Mouse (Mus musculus): ENCODE measurements around the gene Cryl1. TPM values are rescaled to one million over a fixed set of nuclear protein-coding genes. Genes with fewer than 3 reads are reported as not detected.

The Cryl1 gene
- total RNA-seq, 2 experiments from 2014 or later = 18.2 to 22.8 TPM

- no peak for ATAC-seq (replicated peaks; ENCODE audit: poor library complexity)
Observed at GRCm38 (mm10) chr14:57329600-57329999, 68.7 kb downstream of the Cryl1 start.

DNA sequence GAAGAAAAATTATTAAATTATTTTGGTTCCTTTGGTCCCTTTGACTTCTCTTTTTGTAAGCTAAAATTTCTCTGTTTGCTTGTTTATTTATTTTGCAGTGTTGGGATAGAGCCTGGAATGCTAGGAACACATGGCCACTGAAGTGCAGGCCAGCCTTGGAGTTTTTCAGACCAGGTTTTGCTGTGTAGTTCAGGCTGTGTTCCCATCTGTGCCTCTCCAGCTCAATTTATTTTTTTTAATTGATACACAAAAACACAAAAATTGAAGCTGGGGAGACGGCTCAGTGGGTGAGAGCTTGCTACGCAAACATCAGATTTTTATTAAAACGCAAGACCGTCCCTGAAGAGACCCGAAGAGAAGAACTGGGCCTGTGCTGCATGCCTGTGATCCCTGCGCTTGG is 71.6 kb downstream of the Cryl1 start:
- ATAC-seq (replicated peaks; ENCODE audit: poor library complexity) = no peak

- ATAC-seq (replicated peaks; ENCODE audit: poor library complexity) = no peak
Observed at GRCm38 (mm10) chr14:57318812-57319211, 79.5 kb downstream of the Cryl1 start.

- no peak for ATAC-seq (replicated peaks; ENCODE audit: poor library complexity)
Observed at GRCm38 (mm10) chr14:57316662-57317600, 81.4 kb downstream of the Cryl1 start.

DNA sequence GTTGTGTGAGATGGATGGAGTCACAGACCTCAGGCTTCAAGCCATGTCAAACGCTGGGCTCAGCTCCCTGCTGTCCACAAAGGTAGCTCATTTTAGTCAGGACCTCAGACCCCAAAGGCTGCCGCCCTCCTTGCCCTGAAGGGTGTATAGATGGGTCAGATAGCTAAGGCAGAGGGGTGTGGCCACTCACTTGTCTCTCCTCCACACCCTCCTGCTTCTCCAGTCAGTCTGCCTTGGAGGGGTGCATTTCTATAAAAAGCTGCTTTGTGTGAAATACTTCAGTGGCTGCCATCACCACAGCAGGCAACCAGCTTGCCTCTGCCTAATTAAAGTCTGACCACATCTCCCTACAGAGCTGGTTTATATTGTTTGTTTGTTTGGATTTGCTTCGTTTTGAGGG is 82.4 kb downstream of the Cryl1 start:
- no peak for ATAC-seq (replicated peaks; ENCODE audit: poor library complexity)

DNA sequence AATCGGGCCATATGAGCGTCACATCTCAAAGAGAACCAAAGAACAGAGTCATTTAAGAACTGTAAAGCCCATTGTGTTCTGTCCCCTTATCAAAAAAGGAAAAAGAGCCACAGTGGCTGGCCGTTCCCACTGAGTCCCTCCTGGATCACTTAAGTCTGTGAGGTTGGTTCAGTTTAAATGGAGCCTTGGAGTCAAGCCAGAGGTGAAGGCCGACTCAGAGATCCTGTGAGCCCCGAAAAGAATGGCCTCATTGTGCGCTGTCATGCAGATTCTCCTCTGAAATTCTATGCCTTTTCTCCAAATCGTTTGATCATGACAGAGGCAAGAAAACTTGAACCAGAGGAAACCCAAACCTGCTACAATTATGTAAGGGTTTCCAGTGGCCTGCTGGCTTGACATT is 82.8 kb downstream of the Cryl1 start:
- ATAC-seq (replicated peaks; ENCODE audit: poor library complexity) = no peak

- ATAC-seq (replicated peaks; ENCODE audit: poor library complexity) = no peak
Observed at GRCm38 (mm10) chr14:57301600-57302230, 96.6 kb downstream of the Cryl1 start.

- ATAC-seq (replicated peaks; ENCODE audit: poor library complexity) = no peak
Observed at GRCm38 (mm10) chr14:57300530-57300929, 97.8 kb downstream of the Cryl1 start.

DNA sequence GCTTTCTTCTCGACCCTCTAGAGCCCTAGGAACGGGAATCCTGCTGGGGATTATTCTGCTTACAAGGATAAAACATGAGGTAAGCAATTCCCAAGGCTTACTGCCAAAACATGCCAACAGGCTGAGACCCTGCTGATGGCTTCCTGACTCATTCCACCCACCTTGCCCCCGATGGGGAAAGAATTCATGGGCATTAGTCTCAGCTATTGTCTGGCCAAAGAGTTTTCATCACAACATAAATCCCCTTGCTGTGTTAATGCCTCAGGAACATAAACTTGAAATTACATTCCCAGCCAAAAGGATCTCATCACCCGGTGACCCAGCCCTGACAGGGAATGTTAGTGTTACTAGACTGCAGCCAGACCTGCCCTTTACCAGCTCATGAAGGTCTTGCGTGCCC is 100.7 kb downstream of the Cryl1 start:
- no peak for ATAC-seq (replicated peaks; ENCODE audit: poor library complexity)

DNA sequence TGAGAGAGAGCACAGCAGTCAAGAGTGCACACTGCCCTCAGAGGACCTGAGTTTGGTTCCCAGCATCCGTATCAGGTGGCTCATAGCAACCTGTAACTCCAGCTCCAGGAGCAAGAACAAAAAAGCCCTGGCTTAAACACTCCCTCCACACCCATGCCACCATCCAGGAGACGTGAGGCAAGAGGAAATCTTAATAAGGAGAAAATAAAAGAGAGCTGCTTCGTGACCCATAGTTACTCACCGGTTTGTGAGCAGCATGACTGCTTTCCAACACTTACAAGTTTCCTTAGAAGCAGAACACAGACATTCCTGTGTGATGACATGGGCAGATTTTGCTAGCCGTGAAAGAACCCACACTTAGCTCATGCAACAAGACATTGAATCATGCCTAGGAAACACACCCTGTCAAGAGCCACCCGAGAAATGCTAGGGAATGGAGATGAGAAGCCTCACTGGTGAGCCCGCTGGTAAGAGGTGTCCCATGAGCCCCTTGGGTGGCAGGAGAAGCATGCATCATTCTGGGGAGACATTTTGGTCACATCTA is 106.9 kb downstream of the Cryl1 start:
- ATAC-seq (replicated peaks; ENCODE audit: poor library complexity) = no peak

GRCm38 (mm10) chr14:57289105-57289504 is 109.2 kb downstream of the Cryl1 start:
- ATAC-seq (replicated peaks; ENCODE audit: poor library complexity) = no peak

DNA sequence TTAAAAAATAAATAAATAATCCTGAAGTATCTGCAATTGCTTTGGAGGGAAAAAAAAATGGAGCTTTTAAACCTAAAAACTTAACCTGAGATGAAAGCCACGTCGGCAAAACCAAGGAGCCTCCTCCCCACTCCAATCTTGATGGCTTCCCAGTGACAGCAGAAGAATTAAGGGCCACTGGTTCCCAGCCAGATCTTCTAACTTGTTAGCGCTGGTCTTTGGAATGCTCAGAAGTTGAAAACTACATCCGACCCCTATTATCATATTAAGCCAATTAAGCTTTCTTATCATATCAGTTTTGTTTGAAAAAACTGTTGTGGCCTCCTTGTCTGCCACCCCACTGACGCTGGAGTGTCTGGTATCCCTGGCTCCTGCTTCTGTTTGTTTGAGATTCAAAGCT is 114.5 kb downstream of the Cryl1 start:
- no peak for ATAC-seq (replicated peaks; ENCODE audit: poor library complexity)

DNA sequence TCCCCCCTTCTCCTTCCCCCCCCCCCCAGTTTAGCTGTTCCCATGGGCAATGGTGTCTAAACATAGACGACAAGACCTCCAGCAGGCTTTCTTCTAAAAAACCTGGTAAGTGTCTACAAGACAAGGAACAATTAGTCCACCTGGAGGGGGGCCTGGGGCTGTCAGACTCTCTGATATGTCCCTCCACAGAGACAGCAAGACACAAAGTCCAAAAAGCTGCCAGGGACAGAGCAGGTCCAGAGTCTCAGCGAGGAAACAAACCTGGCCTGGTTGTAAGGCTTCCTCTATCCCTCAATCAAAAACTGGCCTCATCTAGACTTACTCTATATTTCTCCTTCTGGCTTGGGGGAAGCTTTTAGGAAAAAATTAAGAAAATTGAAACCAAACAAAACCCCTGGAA is 115.7 kb downstream of the Cryl1 start:
- no peak for ATAC-seq (replicated peaks; ENCODE audit: poor library complexity)

- 0 out of 2 replicates have a peak, but pooled peaks have one; percentile 26 for ATAC-seq (replicated peaks; ENCODE audit: poor library complexity)
Observed at GRCm38 (mm10) chr14:57280835-57281234, 117.5 kb downstream of the Cryl1 start.

- ATAC-seq (replicated peaks; ENCODE audit: poor library complexity) = no peak
Observed at GRCm38 (mm10) chr14:57276481-57277012, 121.8 kb downstream of the Cryl1 start.

DNA sequence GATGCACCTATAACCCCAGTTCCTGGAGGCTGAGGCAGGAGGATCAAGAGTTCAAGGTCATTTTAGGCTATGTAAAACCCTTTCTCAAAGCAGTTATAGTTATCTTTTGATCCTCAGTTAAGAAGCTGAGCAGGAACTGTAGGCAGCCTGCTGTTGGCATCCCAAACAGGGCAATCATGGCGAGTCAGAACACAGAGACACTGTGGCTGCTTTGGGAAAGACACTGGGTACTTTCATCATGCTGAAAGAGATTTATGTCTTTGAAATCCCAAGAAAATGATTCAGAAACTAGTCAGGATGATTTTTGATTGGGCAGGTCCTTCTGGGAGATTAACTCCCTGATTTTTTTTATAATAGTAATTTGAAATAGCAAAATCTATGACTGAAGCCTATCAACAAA is 126.0 kb downstream of the Cryl1 start:
- no peak for ATAC-seq (replicated peaks; ENCODE audit: poor library complexity)

DNA sequence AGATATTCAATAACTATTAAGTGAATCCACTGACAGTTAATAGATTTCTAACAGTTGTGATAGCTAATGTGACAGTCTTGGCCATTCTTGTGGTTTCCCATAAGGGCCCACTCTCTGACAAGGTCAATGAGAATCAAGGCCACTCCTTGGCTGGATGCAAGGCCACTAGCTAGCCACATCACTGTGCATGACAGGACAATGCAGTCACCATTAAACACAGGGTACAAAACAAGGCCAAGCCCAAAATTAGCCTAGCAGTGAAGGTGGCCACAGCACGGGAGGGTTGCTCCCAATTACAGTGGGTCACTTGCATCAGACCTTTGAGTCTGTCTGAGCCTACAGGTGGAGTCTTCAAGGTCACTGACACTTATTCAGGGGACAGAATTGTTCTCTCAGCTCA is 126.5 kb downstream of the Cryl1 start:
- ATAC-seq (replicated peaks; ENCODE audit: poor library complexity) = no peak

- ATAC-seq (replicated peaks; ENCODE audit: poor library complexity) = no peak
Observed at GRCm38 (mm10) chr14:57268900-57269299, 129.4 kb downstream of the Cryl1 start.

GRCm38 (mm10) chr14:57268344-57268743 is 130.0 kb downstream of the Cryl1 start:
- no peak for ATAC-seq (replicated peaks; ENCODE audit: poor library complexity)

GRCm38 (mm10) chr14:57263943-57264342 is 134.4 kb downstream of the Cryl1 start:
- peak; percentile 94 for ATAC-seq (replicated peaks; ENCODE audit: poor library complexity)

- no peak for ATAC-seq (replicated peaks; ENCODE audit: poor library complexity)
Observed at GRCm38 (mm10) chr14:57259341-57259740, 139.0 kb downstream of the Cryl1 start.

DNA sequence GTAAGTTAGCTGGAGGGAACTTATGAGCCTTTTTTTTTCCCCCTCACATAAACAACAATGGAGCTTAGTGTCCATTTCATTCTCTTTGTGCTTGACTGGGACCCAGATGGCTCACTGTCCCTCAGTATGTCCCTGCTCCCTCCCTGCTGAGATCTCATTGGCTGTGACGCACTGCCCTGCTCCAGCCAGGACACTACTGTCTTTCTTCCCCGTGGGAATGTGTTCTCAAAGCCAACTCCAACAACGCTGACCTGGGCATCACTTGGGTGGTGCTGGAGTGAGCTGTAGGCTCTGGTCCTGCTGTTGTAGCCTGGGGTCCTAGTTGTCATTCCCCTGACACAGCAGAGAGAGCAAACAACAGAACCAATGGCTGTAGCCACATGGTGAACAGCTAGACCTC is 149.7 kb downstream of the Cryl1 start:
- ATAC-seq (replicated peaks; ENCODE audit: poor library complexity) = no peak
